Mouse (Mus musculus) midbrain, embryonic 16.5 days (tissue): ENCODE measurements around the gene Spns3. TPM values are rescaled to one million over a fixed set of nuclear protein-coding genes. Genes with fewer than 3 reads are reported as not detected.

Experiments used
- ATAC-seq: fragments of 200-750 bp; cut with Nextera tagmentation; 2 replicates; pipeline ENCODE4 v1.8.0; 2017; ENCODE audit warnings: moderate TSS enrichment
- H3K27ac ChIP-seq: fragments of 300-500 bp; sonication (generic); 2 replicates; pipeline ENCODE4 v1.5.1; 2014; ENCODE audit warnings: mild to moderate bottlenecking, low read length, mixed read lengths
- H3K27me3 ChIP-seq: fragments of 300-500 bp; sonication (generic); 2 replicates; pipeline ENCODE4 v1.6.1; 2014; ENCODE audit warnings: low read depth, low read length, mixed read lengths; ENCODE audit not compliant: control insufficient read depth, insufficient read depth
- H3K36me3 ChIP-seq: fragments of 300-500 bp; sonication (generic); 2 replicates; pipeline ENCODE4 v1.6.1; 2014; ENCODE audit warnings: mild to moderate bottlenecking, low read length, moderate library complexity, mixed read lengths; ENCODE audit not compliant: control insufficient read depth, insufficient read depth
- H3K4me1 ChIP-seq: fragments of 300-500 bp; sonication (generic); 2 replicates; pipeline ENCODE4 v1.6.1; 2014; ENCODE audit warnings: mild to moderate bottlenecking, low read length, mixed read lengths; ENCODE audit not compliant: control insufficient read depth, insufficient read depth
- H3K4me2 ChIP-seq: fragments of 300-500 bp; sonication (generic); 2 replicates; pipeline ENCODE4 v1.6.1; 2014; ENCODE audit warnings: mild to moderate bottlenecking, low read length, mixed read lengths
- H3K4me3 ChIP-seq: fragments of 300-500 bp; sonication (generic); 2 replicates; pipeline ENCODE4 v1.5.1; 2014; ENCODE audit warnings: low read depth, mild to moderate bottlenecking, low read length, moderate library complexity, mixed read lengths
- H3K9ac ChIP-seq: fragments of 300-500 bp; sonication (generic); 2 replicates; pipeline ENCODE4 v1.6.1; 2014; ENCODE audit warnings: low read depth, low read length, mixed read lengths
- H3K9me3 ChIP-seq: fragments of 300-500 bp; sonication (generic); replicated peaks from 2 replicates; pipeline ENCODE4 v1.6.1; 2014; ENCODE audit warnings: mild to moderate bottlenecking, low read length, mixed read lengths; ENCODE audit not compliant: control insufficient read depth, poor library complexity, severe bottlenecking
- WGBS: fragments of 180-500 bp; shearing (Covaris S2); extraction: QIAGEN DNeasy Blood & Tissue Kit; methylation state at CpG from one replicate; pipeline ENCODE4 v1.1.7; 2014; 5-methylcytosine and 5-hydroxymethylcytosine counted together
- polyA plus RNA-seq: library from polyadenylated mRNA; unstranded; fragments of >200 nt; fragmentation: Nextera tagmentation; extraction: Ambion mirVana; gene quantifications from 2 replicates; pipeline ENCODE4 v1.2.1, GENCODE M21; 2015

Gene Spns3
- polyA plus RNA-seq, 1 experiment from 2014 or later = not detected

DNA sequence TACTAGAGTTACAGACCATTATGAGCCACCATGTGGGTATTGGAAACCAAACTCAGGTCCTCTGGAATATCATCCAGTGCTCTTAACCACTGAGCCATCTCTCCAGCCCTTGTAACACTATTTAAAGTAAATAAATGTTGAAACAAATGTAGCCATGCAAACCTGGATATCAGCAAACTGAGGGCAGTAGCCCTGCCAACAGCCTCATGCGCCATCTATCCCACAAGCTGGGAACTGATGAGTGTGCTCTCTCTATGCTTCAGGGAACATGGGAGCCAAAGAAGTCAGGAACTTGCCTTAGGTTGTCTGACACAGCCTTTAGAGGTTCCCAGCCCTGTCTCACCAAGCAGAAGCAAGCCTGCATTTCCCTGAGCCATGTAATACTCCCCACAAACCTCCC lies 18.7 kb downstream of the Spns3 start:
- Histone ChIP-seq H3K9ac (no peak overlapping the region), H3K27me3 (no peaks in the 10 kb centered on the region), H3K27ac (no peak overlapping the region), H3K9me3 (no peaks in the 10 kb centered on the region), H3K4me3 (no peak overlapping the region), H3K36me3 (no peaks in the 10 kb centered on the region), H3K4me2 (no peak overlapping the region), H3K4me1 (no peaks in the 10 kb centered on the region)
- 71% methylated on average over 1 of the region's 1 CpGs for WGBS
- ATAC-seq = no peak

DNA sequence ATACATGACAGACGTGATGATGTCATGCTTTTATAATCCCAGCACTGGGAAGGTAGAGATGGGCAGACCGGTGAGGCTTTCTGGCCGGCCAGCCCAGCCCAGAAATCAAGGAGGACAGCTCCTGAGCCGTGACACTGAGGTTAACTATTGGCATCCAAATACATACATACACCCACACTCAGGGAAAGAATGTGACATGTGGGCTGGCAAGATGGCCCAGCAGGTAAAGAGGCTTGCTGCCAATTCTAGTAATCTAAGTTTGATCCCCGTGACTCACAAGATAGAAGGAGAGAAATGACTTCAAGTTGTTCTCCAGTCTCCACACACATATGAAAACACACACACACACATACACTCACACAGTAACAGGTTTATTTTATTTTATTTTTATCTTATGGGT lies 19.2 kb downstream of the Spns3 start:
- no peaks in the 10 kb centered on the region for H3K36me3 ChIP-seq
- no peaks in the 10 kb centered on the region for H3K9me3 ChIP-seq
- 82% methylated on average over 5 of the region's 5 CpGs for WGBS
- no peak overlapping the region for H3K4me2 ChIP-seq
- no peaks in the 10 kb centered on the region for H3K27me3 ChIP-seq
- ATAC-seq = no peak
- no peak overlapping the region for H3K4me3 ChIP-seq
- no peak overlapping the region for H3K9ac ChIP-seq
- no peaks in the 10 kb centered on the region for H3K4me1 ChIP-seq
- H3K27ac ChIP-seq = no peak overlapping the region

DNA sequence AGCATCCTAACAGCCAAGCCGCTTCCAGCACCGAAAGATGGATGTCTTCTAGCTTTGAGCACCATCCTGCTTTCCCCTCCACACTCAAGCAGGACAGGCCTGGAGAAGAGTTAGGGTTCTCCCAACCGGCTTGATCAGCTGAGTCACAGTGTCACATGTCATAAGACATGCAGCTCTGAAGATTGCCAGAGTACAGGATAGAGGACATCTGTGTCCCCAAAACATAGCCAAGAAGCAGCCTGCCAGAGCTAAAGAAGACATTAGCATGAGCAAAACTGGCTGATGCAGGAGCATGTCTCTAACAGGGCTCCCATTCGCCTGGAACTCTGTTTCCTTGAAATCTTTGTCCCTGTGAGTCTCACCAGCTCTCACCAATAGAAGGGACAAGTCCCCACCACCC lies 24.1 kb downstream of the Spns3 start:
- no peak overlapping the region for H3K4me3 ChIP-seq

DNA sequence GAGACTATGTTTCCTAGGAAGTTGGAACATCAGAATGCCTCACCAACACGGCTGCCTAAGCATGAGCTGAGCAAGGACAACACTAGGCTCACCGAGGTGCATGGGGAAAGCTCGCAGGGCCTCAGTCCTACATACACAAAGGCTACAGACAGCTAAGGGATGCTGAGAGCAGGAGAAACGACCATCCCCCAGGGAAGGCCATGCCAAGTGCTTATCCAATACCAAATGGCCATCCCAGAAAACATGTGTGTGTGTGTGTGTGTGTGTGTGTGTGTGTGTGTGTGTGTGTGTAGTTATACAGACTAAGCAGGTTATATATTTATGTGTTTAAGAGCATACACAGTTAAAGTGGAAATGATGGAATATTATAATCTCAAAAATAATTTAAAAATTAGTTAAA lies 26.6 kb downstream of the Spns3 start:
- Histone ChIP-seq H3K27me3 (no peaks in the 10 kb centered on the region), H3K4me3 (no peak overlapping the region), H3K9me3 (no peaks in the 10 kb centered on the region), H3K27ac (no peak overlapping the region), H3K4me2 (no peak overlapping the region), H3K9ac (no peak overlapping the region), H3K4me1 (no peaks in the 10 kb centered on the region), H3K36me3 (no peaks in the 10 kb centered on the region)
- WGBS = 54% methylated on average over 4 of the region's 4 CpGs
- ATAC-seq = no peak

More for the DNA sequence above, 24.1 kb downstream of the Spns3 start:
- H3K27me3 ChIP-seq = no peaks in the 10 kb centered on the region
- WGBS = 88% methylated on average over 4 of the region's 4 CpGs
- no peaks in the 10 kb centered on the region for H3K36me3 ChIP-seq
- no peaks in the 10 kb centered on the region for H3K9me3 ChIP-seq
- H3K4me2 ChIP-seq = no peak overlapping the region
- no peak overlapping the region for H3K27ac ChIP-seq
- H3K4me1 ChIP-seq = no peaks in the 10 kb centered on the region
- no peak overlapping the region for H3K9ac ChIP-seq
- ATAC-seq = no peak

DNA sequence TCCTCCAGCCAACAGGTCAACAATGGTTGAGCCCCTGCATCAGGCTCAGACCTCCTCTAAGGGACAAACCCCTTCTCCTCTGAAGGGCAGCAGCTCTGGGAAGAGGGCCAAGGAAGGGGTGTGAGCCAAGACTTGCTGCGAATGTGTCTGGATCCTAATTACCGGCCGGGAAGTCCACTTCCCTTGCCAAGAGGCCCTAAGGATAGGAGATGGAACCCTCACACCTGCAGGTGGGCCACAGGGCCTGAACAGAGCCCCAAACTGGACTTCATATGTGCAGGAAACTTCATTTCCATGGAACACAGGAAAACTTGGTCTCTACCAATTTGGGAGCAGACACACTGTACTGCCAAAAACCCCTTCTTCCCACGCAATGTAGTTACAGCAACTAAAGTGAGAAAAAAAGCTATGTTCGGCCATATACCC lies 27.7 kb downstream of the Spns3 start:
- Histone ChIP-seq H3K36me3 (no peaks in the 10 kb centered on the region), H3K4me2 (no peak overlapping the region), H3K9me3 (no peaks in the 10 kb centered on the region), H3K9ac (no peak overlapping the region), H3K27ac (no peak overlapping the region), H3K4me1 (no peaks in the 10 kb centered on the region), H3K27me3 (no peaks in the 10 kb centered on the region), H3K4me3 (no peak overlapping the region)
- 75% methylated on average over 5 of the region's 5 CpGs for WGBS
- no peak for ATAC-seq

DNA sequence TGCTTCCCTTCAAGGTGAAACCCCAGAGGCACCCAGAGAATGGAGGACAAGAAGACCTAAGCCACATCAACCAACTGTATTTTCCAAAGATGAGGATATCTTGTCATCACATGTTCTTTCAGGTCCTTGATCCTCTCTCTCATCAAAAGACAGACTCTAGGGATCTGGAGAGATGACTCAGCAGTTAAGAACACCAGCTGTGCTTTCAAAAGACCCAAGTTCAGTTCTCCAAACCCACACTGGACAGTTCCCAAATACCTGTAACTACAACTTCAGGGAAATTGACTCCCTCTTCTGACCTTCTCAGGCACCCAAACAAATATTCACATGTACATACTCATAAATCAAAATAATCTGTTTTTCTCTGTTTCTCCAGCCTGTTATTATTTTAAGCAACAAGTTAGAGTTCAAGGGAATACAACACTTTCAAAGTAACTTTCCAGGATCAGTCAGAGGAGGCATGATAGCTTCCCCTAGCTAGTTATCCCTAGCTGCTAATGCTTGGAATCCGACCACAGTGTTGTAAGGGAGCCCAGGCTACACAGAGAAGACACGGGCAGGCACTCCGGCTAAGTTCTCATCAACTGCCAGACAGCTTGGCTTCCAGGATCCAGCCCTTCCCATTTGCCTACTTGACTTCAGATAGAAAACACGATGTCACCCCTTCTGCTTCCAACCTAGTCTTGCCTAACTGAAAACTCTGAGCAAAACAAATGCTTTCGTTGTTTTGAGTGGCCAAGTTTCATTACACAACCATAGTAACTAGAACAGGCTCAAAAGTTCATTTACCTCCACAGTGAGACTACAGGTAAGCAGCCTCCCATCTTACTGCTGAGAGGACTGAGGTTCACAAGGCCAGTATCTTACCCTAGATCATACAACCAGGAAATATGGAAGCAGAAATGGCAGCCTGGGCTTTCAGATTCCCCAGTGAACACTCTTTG lies 28.4 kb downstream of the Spns3 start:
- no peak overlapping the region for H3K4me3 ChIP-seq
- no peaks in the 10 kb centered on the region for H3K4me1 ChIP-seq
- H3K27ac ChIP-seq = no peak overlapping the region
- H3K9me3 ChIP-seq = no peaks in the 10 kb centered on the region
- H3K9ac ChIP-seq = no peak overlapping the region
- H3K36me3 ChIP-seq = no peaks in the 10 kb centered on the region
- 82% methylated on average over 5 of the region's 5 CpGs for WGBS
- H3K27me3 ChIP-seq = no peaks in the 10 kb centered on the region
- no peak for ATAC-seq
- H3K4me2 ChIP-seq = no peak overlapping the region

DNA sequence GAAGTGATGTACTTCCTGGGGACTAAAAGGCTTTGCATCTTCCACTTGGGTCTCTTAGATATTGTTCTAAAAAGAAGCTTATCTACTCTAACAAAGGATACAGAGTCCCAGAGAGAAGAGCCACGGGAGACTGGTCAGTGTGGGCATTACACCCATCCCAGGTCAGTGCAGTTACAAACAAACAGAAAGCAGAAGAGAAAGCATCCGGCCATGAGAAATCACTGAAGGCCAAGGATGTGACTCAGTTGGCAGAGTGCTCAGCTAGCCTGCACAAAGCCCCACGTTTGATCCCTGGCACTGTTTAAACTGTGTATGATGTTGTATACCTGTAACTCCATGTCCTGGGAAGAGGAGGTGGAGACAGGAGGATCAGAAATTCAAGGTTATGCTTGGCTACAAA lies 30.4 kb downstream of the Spns3 start:
- ATAC-seq = no peak
- H3K4me3 ChIP-seq = no peak overlapping the region
- no peaks in the 10 kb centered on the region for H3K36me3 ChIP-seq

DNA sequence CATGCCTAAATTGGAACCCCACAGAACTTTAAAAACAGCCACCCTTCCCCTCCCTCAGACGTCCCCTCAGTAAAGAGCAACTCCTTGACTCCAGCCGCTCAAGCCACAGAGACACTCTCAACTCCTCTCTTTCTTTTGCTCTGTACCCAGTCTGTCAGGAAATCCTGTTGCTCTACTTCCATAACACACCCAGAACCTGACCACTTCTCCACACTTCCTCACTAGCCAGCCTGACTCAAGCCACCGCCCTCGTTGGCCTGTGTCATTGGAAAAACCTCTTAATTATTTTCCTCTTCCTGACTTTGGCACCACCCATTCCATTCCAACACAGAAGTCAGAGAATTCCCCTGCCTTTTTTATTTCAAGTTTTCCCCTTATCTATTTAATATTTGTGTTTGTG lies 31.1 kb downstream of the Spns3 start:
- Histone ChIP-seq H3K9me3 (no peaks in the 10 kb centered on the region), H3K27ac (no peak overlapping the region), H3K4me1 (no peaks in the 10 kb centered on the region), H3K4me3 (no peak overlapping the region), H3K4me2 (no peak overlapping the region), H3K27me3 (no peaks in the 10 kb centered on the region), H3K9ac (no peak overlapping the region), H3K36me3 (no peaks in the 10 kb centered on the region)
- 82% methylated on average over 4 of the region's 4 CpGs for WGBS
- no peak for ATAC-seq

More for the DNA sequence above, 30.4 kb downstream of the Spns3 start:
- Histone ChIP-seq H3K9me3 (no peaks in the 10 kb centered on the region), H3K9ac (no peak overlapping the region), H3K27me3 (no peaks in the 10 kb centered on the region), H3K4me1 (no peaks in the 10 kb centered on the region), H3K27ac (no peak overlapping the region), H3K4me2 (no peak overlapping the region)
- 70% methylated on average over 3 of the region's 3 CpGs for WGBS

DNA sequence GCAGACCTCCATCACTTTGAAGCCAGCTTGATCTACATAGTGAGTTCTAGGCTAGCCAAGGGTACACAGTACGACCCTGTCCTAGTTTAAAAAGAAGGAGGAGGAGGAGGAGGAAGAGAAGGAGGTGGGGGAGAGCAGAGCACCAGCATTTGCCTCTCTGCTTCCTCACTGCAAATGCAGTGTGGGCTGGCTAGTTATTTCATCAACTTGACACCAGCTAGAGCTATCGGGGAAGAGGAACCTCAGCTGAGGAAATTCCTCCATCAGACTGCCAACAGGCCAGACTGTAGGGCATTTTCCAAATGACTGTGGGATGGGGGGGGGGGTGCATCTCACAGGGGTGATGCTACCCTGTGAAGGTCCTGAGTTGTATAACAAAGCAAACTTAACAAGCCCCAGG lies 31.9 kb downstream of the Spns3 start:
- Histone ChIP-seq H3K4me1 (no peaks in the 10 kb centered on the region), H3K36me3 (no peaks in the 10 kb centered on the region), H3K27ac (no peak overlapping the region), H3K27me3 (no peaks in the 10 kb centered on the region), H3K9me3 (no peaks in the 10 kb centered on the region), H3K9ac (no peak overlapping the region), H3K4me3 (no peak overlapping the region), H3K4me2 (no peak overlapping the region)
- WGBS = 74% methylated on average over 2 of the region's 2 CpGs
- no peak for ATAC-seq
